Mouse (Mus musculus) embryonic facial prominence, embryonic 12.5 days (tissue): ENCODE results near the gene Chst4. TPM values are rescaled to one million over a fixed set of nuclear protein-coding genes. Genes with fewer than 3 reads are reported as not detected.
"Not testable (repeated sequence)": the region's sequence is repeated elsewhere in the genome, so short reads cannot be mapped to it uniquely, and the experiment has no call there.

Experiments used
- ATAC-seq: fragments of 200-750 bp; cut with Nextera tagmentation; 2 replicates; pipeline ENCODE4 v1.8.0; 2017; ENCODE audit not compliant: insufficient number of reproducible peaks, insufficient read depth, low FRiP score, low TSS enrichment
- H3K27ac ChIP-seq: fragments of 300-500 bp; sonication (generic); 2 replicates; pipeline ENCODE4 v1.5.1; 2016; ENCODE audit warnings: mild to moderate bottlenecking
- H3K27me3 ChIP-seq: fragments of 300-500 bp; sonication (generic); 2 replicates; pipeline ENCODE4 v1.6.1; 2016; ENCODE audit warnings: mild to moderate bottlenecking, moderate library complexity
- H3K36me3 ChIP-seq: fragments of 300-500 bp; sonication (generic); 2 replicates; pipeline ENCODE4 v1.6.1; 2016; ENCODE audit warnings: mild to moderate bottlenecking
- H3K4me1 ChIP-seq: fragments of 300-500 bp; sonication (generic); 2 replicates; pipeline ENCODE4 v1.6.1; 2016
- H3K4me2 ChIP-seq: fragments of 300-500 bp; sonication (generic); replicated peaks from 2 replicates; pipeline ENCODE4 v1.6.1; 2016; ENCODE audit warnings: mild to moderate bottlenecking, moderate library complexity
- H3K4me3 ChIP-seq: fragments of 300-500 bp; sonication (generic); 2 replicates; pipeline ENCODE4 v1.5.1; 2016; ENCODE audit warnings: mild to moderate bottlenecking
- H3K9ac ChIP-seq: fragments of 300-500 bp; sonication (generic); 2 replicates; pipeline ENCODE4 v1.6.1; 2016; ENCODE audit warnings: mild to moderate bottlenecking, moderate library complexity
- H3K9me3 ChIP-seq: fragments of 300-500 bp; sonication (generic); 2 replicates; pipeline ENCODE4 v1.6.1; 2016; ENCODE audit warnings: mild to moderate bottlenecking, moderate library complexity
- WGBS: fragments of 180-500 bp; shearing (Covaris S2); methylation state at CpG from one replicate; pipeline ENCODE4 v1.1.7; 2016; 5-methylcytosine and 5-hydroxymethylcytosine counted together
- polyA plus RNA-seq: library from polyadenylated mRNA; unstranded; fragments of >200 nt; fragmentation: Nextera tagmentation; extraction: Ambion mirVana; gene quantifications from 2 replicates; pipeline ENCODE4 v1.2.1, GENCODE M21; 2016

Chst4 gene
- polyA plus RNA-seq, 1 experiment from 2014 or later, result not detected

DNA sequence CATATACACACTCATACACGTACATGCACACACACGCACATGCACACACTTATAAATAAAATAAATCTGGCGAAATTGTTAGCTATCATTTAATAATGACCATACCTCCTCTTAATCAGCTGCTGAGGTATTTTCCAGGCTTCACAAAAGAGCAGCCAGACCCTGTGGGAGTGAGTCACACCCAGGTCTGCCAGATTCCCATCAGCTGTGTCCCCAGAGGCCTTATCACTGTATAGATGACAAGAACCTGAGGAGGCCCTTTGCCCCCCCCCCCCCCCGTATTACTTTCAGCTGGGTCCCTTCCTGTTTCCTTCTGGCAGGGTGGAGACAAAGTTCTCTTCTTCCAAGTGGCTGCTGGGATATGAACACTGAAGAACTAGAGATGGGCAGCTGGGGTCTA lies 969 bp upstream of the Chst4 start:
- Histone ChIP-seq H3K4me2 (no peak overlapping the region), H3K9ac (no peak overlapping the region), H3K9me3 (no peaks in the 10 kb centered on the region), H3K4me1 (no peaks in the 10 kb centered on the region), H3K27me3 (0 out of 2 replicates have a peak, but pooled peaks cover 3% of the 10 kb centered on the region), H3K36me3 (no peaks in the 10 kb centered on the region), H3K27ac (no peak overlapping the region), H3K4me3 (no peak overlapping the region)
- no peak for ATAC-seq
- 75% methylated on average over 4 of the region's 4 CpGs for WGBS

GRCm38 (mm10) chr8:110039216-110039615 lies 324 bp downstream of the Chst4 start:
- Histone ChIP-seq H3K9me3 (no peaks in the 10 kb centered on the region), H3K4me1 (no peaks in the 10 kb centered on the region), H3K27me3 (0 out of 2 replicates have a peak, but pooled peaks cover 8% of the 10 kb centered on the region), H3K36me3 (no peaks in the 10 kb centered on the region), H3K4me2 (no peak overlapping the region), H3K9ac (no peak overlapping the region), H3K4me3 (no peak overlapping the region), H3K27ac (no peak overlapping the region)
- WGBS, result 27% methylated on average over 7 of the region's 7 CpGs
- ATAC-seq, result no peak

DNA sequence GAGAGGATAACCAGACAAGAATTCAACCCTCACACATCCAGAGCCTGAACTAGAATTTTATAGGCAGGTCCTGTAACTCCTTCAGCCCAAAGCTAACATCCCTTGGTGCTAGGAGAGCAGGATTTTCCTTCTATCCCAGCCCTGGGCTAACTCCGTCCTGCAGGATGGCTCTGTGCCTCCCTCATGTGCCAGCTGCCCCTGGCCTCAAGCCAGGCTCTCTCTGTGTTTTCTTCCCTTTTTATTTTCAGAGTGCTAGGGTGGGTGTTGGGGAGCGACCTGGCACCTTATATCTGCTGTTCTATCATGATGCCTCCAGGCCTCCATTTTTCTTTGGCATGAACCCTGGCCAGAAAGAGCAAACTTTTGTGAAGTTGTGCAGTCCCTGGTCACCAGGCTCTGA lies 3.4 kb downstream of the Chst4 start:
- no peaks in the 10 kb centered on the region for H3K4me1 ChIP-seq
- WGBS, result 88% methylated on average over 2 of the region's 2 CpGs
- H3K9ac ChIP-seq, result no peak overlapping the region
- H3K4me2 ChIP-seq, result no peak overlapping the region
- no peak overlapping the region for H3K4me3 ChIP-seq
- H3K27me3 ChIP-seq, result 0 out of 2 replicates have a peak, but pooled peaks cover 8% of the 10 kb centered on the region
- H3K27ac ChIP-seq, result no peak overlapping the region
- no peaks in the 10 kb centered on the region for H3K36me3 ChIP-seq
- no peaks in the 10 kb centered on the region for H3K9me3 ChIP-seq
- no peak for ATAC-seq

- Histone ChIP-seq H3K27me3 (0 out of 2 replicates have a peak, but pooled peaks cover 7% of the 10 kb centered on the region), H3K9me3 (no peaks in the 10 kb centered on the region; the same call in 1 of the 2 replicates), H3K27ac (no peak overlapping the region), H3K4me2 (no peak overlapping the region), H3K36me3 (no peaks in the 10 kb centered on the region), H3K4me3 (no peak overlapping the region), H3K9ac (no peak overlapping the region), H3K4me1 (no peaks in the 10 kb centered on the region)
- ATAC-seq, result no peak
- WGBS, result 62% methylated on average over 4 of the region's 4 CpGs
Measured at GRCm38 (mm10) chr8:110034331-110034730, 5.2 kb downstream of the Chst4 start.

- not testable (repeated sequence) for H3K27ac ChIP-seq, H3K4me1 ChIP-seq, H3K4me3 ChIP-seq, H3K9me3 ChIP-seq, H3K36me3 ChIP-seq, H3K4me2 ChIP-seq, H3K9ac ChIP-seq, H3K27me3 ChIP-seq, ATAC-seq
- 25% methylated on average over 8 of the region's 8 CpGs for whole genome bisulfite sequencing
Measured at GRCm38 (mm10) chr8:110033771-110034170, 5.8 kb downstream of the Chst4 start.

DNA sequence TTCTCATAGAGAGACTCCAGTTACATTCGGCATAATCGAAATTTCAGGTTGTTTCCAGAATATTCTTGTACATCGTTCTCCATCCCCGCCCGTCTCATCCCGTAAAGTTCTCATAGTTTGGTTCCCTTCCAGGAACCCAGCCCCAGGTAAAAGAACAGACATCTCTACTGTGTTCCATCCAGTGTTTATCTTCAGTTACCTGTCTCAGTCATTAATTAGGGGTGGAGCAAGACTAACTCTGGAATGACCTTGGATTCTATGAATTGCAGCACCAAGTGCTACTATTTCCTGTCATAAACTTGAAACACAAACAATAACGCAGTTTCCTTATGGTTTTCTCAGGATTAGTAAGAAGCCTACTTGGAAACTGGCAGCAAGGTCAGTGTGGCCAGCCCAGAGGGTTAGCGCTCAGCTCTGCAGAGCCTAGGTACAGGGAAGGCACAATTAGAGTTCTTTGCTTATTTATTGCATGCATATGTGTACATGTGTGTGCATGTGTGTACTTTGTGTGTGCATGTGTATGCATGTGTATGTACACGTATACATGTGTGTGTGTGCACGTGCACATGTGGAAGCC lies 16.7 kb downstream of the Chst4 start:
- Histone ChIP-seq H3K27me3 (peaks cover 3% of the 10 kb centered on the region; the same call in 1 of the 2 replicates), H3K4me1 (no peaks in the 10 kb centered on the region), H3K4me3 (no peak overlapping the region), H3K9me3 (no peaks in the 10 kb centered on the region), H3K4me2 (no peak overlapping the region), H3K27ac (no peak overlapping the region), H3K36me3 (no peaks in the 10 kb centered on the region), H3K9ac (no peak overlapping the region)
- 89% methylated on average over 10 of the region's 10 CpGs for WGBS
- no peak for ATAC-seq

DNA sequence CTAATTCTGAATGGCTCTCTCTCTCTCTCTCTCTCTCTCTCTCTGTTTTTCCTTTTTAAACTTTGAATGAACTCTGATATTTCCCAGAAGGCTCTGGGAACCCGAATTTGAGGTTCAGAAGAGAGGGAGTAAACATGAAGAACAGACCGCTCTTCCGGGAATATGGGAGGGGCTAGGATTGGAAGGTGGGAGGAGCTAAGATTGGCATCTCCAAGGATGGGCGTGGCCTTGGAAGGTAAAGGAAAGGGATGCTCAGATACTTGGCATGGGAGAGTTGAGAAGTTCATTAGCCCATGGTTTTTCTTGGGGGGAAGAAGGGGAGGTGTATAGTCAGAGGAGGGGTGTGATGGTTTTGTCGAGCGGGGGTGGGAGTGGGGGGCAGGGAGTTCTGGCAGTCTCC lies 17.5 kb downstream of the Chst4 start:
- 58% methylated on average over 6 of the region's 6 CpGs for WGBS
- no peak overlapping the region for H3K4me2 ChIP-seq
- no peaks in the 10 kb centered on the region for H3K9me3 ChIP-seq
- ATAC-seq, result no peak
- no peak overlapping the region for H3K4me3 ChIP-seq
- H3K9ac ChIP-seq, result no peak overlapping the region
- peaks cover 3% of the 10 kb centered on the region; the same call in 1 of the 2 replicates for H3K27me3 ChIP-seq
- H3K4me1 ChIP-seq, result no peaks in the 10 kb centered on the region
- no peaks in the 10 kb centered on the region for H3K36me3 ChIP-seq
- no peak overlapping the region for H3K27ac ChIP-seq

GRCm38 (mm10) chr8:110010868-110011267 lies 28.7 kb downstream of the Chst4 start:
- no peak for ATAC-seq
- H3K27ac ChIP-seq, result no peak overlapping the region
- no peaks in the 10 kb centered on the region for H3K27me3 ChIP-seq
- H3K4me3 ChIP-seq, result no peak overlapping the region
- H3K4me2 ChIP-seq, result no peak overlapping the region
- no peaks in the 10 kb centered on the region for H3K36me3 ChIP-seq
- 32% methylated on average over 5 of the region's 5 CpGs for WGBS
- H3K9me3 ChIP-seq, result no peaks in the 10 kb centered on the region
- H3K9ac ChIP-seq, result no peak overlapping the region
- H3K4me1 ChIP-seq, result no peaks in the 10 kb centered on the region

DNA sequence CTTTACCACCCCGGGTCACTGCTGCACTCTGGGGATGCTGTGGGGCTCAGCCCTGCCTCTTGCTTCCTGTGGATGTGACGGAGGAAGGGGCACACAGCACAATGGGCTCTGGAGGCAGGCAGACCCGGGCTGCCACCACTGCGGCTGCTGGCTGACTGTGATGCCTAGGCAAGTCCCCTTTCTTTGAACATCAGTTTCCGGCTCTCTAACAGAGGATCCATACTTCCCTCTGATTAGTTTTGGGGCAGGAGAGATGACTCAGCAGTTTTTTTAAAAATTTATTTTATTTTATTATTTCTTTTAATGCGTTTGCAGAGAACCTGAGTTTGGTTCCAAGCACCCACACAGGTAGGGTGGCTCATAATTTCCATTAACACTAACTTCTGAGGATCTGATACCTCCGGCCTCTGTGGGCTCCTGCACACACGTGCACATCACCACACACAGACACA lies 30.5 kb downstream of the Chst4 start:
- H3K9ac ChIP-seq, result no peak overlapping the region
- H3K9me3 ChIP-seq, result no peaks in the 10 kb centered on the region
- H3K4me3 ChIP-seq, result no peak overlapping the region
- H3K4me2 ChIP-seq, result no peak overlapping the region
- 74% methylated on average over 8 of the region's 8 CpGs for WGBS
- H3K27ac ChIP-seq, result no peak overlapping the region
- no peaks in the 10 kb centered on the region for H3K27me3 ChIP-seq
- ATAC-seq, result no peak
- H3K4me1 ChIP-seq, result no peaks in the 10 kb centered on the region
- H3K36me3 ChIP-seq, result no peaks in the 10 kb centered on the region

GRCm38 (mm10) chr8:110008228-110008994 lies 31.1 kb downstream of the Chst4 start:
- Histone ChIP-seq H3K4me1 (no peaks in the 10 kb centered on the region), H3K36me3 (no peaks in the 10 kb centered on the region), H3K27me3 (no peaks in the 10 kb centered on the region), H3K4me2 (no peak overlapping the region), H3K9ac (no peak overlapping the region), H3K9me3 (no peaks in the 10 kb centered on the region), H3K27ac (no peak overlapping the region), H3K4me3 (no peak overlapping the region)
- 85% methylated on average over 26 of the region's 26 CpGs for WGBS
- no peak for ATAC-seq

DNA sequence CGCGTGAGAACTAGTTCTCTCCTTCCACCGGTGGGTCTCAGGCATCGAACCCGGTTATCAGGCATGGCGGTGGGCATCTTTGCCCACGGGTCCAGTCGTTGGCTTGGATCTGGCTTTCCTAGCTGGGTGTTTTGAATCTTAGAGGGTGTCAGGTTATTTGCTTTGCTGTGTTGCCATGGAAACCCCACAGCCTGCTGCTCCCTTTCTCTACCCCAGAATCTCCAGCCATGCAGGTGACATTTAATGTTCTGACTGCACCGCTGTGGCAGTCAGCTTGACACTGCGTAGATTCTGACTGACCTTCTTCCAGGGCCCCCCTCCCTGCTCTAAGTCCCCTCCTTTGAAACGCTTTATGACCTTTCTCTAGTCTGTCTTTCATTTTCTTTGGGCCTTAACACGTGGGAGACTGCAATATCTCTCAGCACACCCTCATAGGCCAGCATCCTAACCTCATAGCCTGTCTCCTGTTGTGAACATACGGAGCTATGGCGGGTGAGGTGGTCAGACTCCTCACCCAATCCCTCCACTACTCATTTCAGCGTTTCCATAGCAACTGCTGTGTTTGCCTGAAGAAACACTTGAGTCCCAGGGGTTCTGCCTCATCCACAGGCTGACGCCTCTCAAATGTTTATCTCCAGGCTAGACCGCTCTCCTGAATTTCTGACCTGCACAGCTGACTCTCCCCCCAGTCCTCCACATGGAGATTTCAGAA lies 33.1 kb downstream of the Chst4 start:
- no peak for ATAC-seq
- H3K9ac ChIP-seq, result no peak overlapping the region
- no peaks in the 10 kb centered on the region for H3K4me1 ChIP-seq
- H3K4me2 ChIP-seq, result no peak overlapping the region
- H3K9me3 ChIP-seq, result no peaks in the 10 kb centered on the region
- H3K27ac ChIP-seq, result no peak overlapping the region
- no peaks in the 10 kb centered on the region for H3K36me3 ChIP-seq
- 66% methylated on average over 17 of the region's 17 CpGs for WGBS
- H3K4me3 ChIP-seq, result no peak overlapping the region
- H3K27me3 ChIP-seq, result no peaks in the 10 kb centered on the region

DNA sequence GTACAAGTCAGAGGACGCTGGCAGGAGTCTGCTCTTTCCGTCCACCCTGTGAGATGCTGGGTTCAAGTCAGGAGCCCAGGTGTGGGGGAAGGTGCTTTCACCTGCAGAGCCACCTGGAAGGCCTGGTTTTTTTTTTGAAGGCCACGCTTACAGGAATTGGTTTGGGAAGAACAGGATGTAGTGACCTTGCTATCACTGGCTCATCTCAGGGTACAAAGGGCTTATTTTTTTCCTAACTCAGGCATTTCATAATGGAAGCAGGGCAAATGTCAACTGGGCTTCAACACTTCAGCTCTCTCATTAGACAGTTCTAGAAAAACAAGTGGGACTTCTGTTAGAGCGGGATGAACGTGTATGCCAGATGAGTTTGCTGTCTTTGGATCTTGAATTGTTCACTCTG lies 35.2 kb downstream of the Chst4 start:
- Histone ChIP-seq H3K27me3 (no peaks in the 10 kb centered on the region), H3K36me3 (no peaks in the 10 kb centered on the region), H3K4me3 (no peak overlapping the region), H3K4me1 (no peaks in the 10 kb centered on the region), H3K9ac (no peak overlapping the region), H3K4me2 (no peak overlapping the region), H3K9me3 (no peaks in the 10 kb centered on the region), H3K27ac (no peak overlapping the region)
- WGBS, result 72% methylated on average over 5 of the region's 5 CpGs
- ATAC-seq, result no peak
